Mouse (Mus musculus) forebrain, postnatal 0 days (tissue): ENCODE measurements around the gene Tmem239. TPM values are rescaled to one million over a fixed set of nuclear protein-coding genes. Genes with fewer than 3 reads are reported as not detected.
"Not testable (repeated sequence)": the region's sequence is repeated elsewhere in the genome, so short reads cannot be mapped to it uniquely, and the experiment has no call there.

ENCODE experiments used
- ATAC-seq: fragments of 200-750 bp; cut with Nextera tagmentation; 2 replicates; pipeline ENCODE4 v1.8.0; 2017; ENCODE audit warnings: mild to moderate bottlenecking, moderate library complexity
- DNase-seq: peaks from one replicate; pipeline ENCODE4 v3.0.0-alpha.2; 2015
- H3K27ac ChIP-seq: fragments of 300-500 bp; sonication (generic); 2 replicates; pipeline ENCODE4 v1.5.1; 2014; ENCODE audit warnings: low read depth, mild to moderate bottlenecking, antibody characterized with exemption, low read length, moderate library complexity, mixed read lengths
- H3K27me3 ChIP-seq: fragments of 300-500 bp; sonication (generic); 2 replicates; pipeline ENCODE4 v1.6.1; 2014; ENCODE audit warnings: mild to moderate bottlenecking, low read length, mixed read lengths; ENCODE audit not compliant: insufficient read depth
- H3K36me3 ChIP-seq: fragments of 300-500 bp; sonication (generic); 2 replicates; pipeline ENCODE4 v1.6.1; 2014; ENCODE audit warnings: mild to moderate bottlenecking, moderate library complexity; ENCODE audit not compliant: insufficient read depth
- H3K4me1 ChIP-seq: fragments of 300-500 bp; sonication (generic); 2 replicates; pipeline ENCODE4 v1.6.1; 2014; ENCODE audit warnings: antibody characterized with exemption; ENCODE audit not compliant: insufficient read depth
- H3K4me2 ChIP-seq: fragments of 300-500 bp; sonication (generic); 2 replicates; pipeline ENCODE4 v1.6.1; 2014; ENCODE audit warnings: low read depth, mild to moderate bottlenecking, moderate library complexity
- H3K4me3 ChIP-seq: fragments of 300-500 bp; sonication (generic); 2 replicates; pipeline ENCODE4 v1.5.1; 2014; ENCODE audit warnings: low read depth, low read length, mixed read lengths
- H3K9ac ChIP-seq: fragments of 300-500 bp; sonication (generic); 2 replicates; pipeline ENCODE4 v1.6.1; 2014; ENCODE audit warnings: mild to moderate bottlenecking
- H3K9me3 ChIP-seq: fragments of 300-500 bp; sonication (generic); 2 replicates; pipeline ENCODE4 v1.6.1; 2016; ENCODE audit warnings: low read length
- CTCF ChIP-seq: sonication (generic); IDR thresholded peaks from 2 replicates; pipeline ENCODE4 v1.5.1; 2016; ENCODE audit warnings: antibody characterized with exemption, control low read depth, low read depth
- WGBS: fragments of 180-500 bp; shearing (Covaris S2); extraction: QIAGEN DNeasy Blood & Tissue Kit; methylation state at CpG from one replicate; pipeline ENCODE4 v1.1.7; 2014; 5-methylcytosine and 5-hydroxymethylcytosine counted together
- polyA plus RNA-seq: library from polyadenylated mRNA; unstranded; fragments of >200 nt; fragmentation: Nextera tagmentation; extraction: Ambion mirVana; gene quantifications from 2 replicates; pipeline ENCODE4 v1.2.1, GENCODE M21; 2015
- total RNA-seq: library from RNA; depleted of rRNA; stranded (reverse); fragments of >200 nt; gene quantifications from 2 replicates; pipeline ENCODE4 v1.2.3, GENCODE M21; 2014; rRNA removed

The Tmem239 gene
- not detected in 2 replicates for total RNA-seq
- polyA plus RNA-seq = 0.16 TPM in 1 of 2 replicates, not detected in the other

DNA sequence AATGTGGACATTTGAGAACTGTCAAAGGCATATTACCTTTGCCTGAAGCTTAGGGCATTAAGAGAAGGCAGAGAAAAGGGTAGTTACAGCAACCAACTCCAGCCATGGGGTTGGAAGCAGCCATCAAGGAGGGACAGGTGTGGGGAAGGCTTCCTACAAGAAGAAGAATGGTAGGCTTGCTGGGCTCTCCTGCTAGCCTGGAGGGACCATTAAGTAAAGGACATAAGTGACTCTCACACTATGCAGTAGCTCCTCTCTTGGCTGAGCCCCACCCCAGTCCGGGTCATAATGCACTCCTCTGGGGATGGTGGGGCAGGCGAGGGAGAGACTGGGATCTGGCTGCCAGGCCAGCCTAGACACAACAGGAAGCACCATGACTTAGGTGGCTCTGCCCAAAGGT, at the start of gene Tmem239:
Gene Tmem239 (plus strand): TSS at position 301 of the 400 bp plus-strand sequence.
- WGBS = 88% methylated on average over 2 of the region's 2 CpGs
- H3K9ac ChIP-seq = no peak within 1 kb of the TSS
- TF ChIP-seq CTCF = no peak

DNA sequence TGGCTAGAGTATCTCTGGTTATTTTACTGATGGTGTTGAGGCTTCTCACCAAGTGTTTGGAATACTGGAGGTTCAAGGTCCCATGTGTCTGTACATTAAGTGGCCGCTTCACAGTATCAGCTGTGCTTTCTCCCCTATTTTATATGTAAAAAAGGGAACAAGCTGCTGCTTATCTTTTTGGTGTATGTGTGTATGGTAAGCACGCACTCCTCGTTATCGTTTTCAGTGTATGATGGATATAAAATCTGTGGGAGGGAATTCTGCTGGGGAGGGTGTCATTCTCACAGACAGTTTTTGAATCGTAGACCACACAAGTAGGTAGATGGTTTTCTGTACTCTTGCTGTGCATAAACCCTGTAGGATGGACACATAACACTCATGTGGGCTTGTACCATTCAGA, 48.7 kb upstream of the Tmem239 start:
- WGBS = 86% methylated on average over 5 of the region's 5 CpGs
- H3K9me3 ChIP-seq = no peaks in the 10 kb centered on the region
- no peak overlapping the region for H3K4me2 ChIP-seq
- H3K4me1 ChIP-seq = no peaks in the 10 kb centered on the region
- TF ChIP-seq CTCF = no peak
- peaks cover 17% of the 10 kb centered on the region for H3K27me3 ChIP-seq
- no peak overlapping the region for H3K9ac ChIP-seq
- ATAC-seq = no peak
- DNase-seq = no peak
- H3K27ac ChIP-seq = no peak overlapping the region
- no peaks in the 10 kb centered on the region for H3K36me3 ChIP-seq
- no peak overlapping the region for H3K4me3 ChIP-seq

More for the DNA sequence above, at the start of gene Tmem239:
- no peak within 1 kb of the TSS for H3K27ac ChIP-seq
- no peak within 1 kb of the TSS for H3K4me3 ChIP-seq
- DNase-seq (no peak), ATAC-seq (no peak)
- no peak within 1 kb of the TSS for H3K4me2 ChIP-seq
- H3K9me3 ChIP-seq = no peaks in the 10 kb centered on the region
- no peaks in the 10 kb centered on the region for H3K27me3 ChIP-seq
- H3K36me3 ChIP-seq = no peaks in the 10 kb centered on the region
- H3K4me1 ChIP-seq = no peaks in the 10 kb centered on the region

DNA sequence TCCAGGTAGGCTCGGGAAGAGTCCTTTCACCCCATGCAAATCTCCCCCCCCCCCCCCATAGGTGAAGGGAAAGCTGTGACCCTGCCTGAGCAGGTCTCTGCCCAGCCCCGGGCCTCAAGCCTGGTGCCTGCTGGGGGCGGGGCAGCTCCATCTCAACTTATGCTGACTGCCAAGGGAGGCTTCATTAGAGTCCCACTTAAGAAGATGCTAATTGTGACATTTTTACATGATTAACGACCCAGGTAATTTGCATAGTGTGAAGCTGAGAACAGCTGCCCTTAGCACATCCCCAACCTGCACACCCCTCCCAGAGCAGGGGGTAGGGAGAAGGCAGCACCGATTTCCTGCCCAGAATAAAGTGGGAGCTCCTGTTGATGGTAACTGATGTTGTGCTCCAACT, 47.4 kb upstream of the Tmem239 start:
- no peak for DNase-seq
- H3K36me3 ChIP-seq = no peaks in the 10 kb centered on the region
- TF ChIP-seq CTCF = no peak
- 14% methylated on average over 5 of the region's 5 CpGs for WGBS
- H3K9ac ChIP-seq = no peak overlapping the region
- ATAC-seq = peak; percentile 44; the same call in 1 of the 2 replicates
- H3K4me2 ChIP-seq = no peak overlapping the region
- no peaks in the 10 kb centered on the region for H3K9me3 ChIP-seq
- no peak overlapping the region for H3K27ac ChIP-seq
- H3K27me3 ChIP-seq = peaks cover 22% of the 10 kb centered on the region
- H3K4me1 ChIP-seq = no peaks in the 10 kb centered on the region
- H3K4me3 ChIP-seq = no peak overlapping the region

DNA sequence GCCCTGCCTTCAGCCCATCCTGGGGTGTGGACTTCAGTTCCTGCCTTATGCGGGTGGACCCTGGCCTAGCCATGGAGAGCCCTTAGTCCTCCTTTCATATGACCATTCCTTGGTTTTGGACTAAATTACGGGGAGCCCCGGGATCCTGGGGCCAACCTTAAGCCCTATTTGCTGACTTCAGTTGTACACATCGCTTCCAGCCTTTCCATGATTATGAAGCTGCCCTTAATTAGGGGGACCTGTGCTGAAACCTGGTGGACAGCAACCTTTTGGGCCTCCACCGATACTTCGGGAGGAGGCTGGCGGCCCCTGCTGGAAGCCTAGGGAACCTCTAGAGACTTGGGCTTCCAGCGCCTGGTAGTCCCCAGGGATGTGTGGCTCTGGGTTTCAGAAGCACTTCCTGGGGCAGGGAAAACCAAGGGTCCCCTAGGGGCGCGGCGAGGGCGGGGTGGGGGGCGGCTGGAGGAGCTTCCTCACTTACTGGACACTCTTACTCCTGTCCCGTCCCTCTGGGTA, 43.7 kb upstream of the Tmem239 start:
- 5% methylated on average over 14 of the region's 14 CpGs for WGBS
- peak; percentile 73 for DNase-seq
- no peaks in the 10 kb centered on the region for H3K36me3 ChIP-seq
- ATAC-seq = peak; percentile 78
- TF ChIP-seq CTCF = peak; percentile 76
- H3K4me3 ChIP-seq = no peak overlapping the region
- no peaks in the 10 kb centered on the region for H3K9me3 ChIP-seq
- no peak overlapping the region for H3K9ac ChIP-seq
- H3K4me2 ChIP-seq = no peak overlapping the region
- H3K4me1 ChIP-seq = no peaks in the 10 kb centered on the region
- H3K27me3 ChIP-seq = peaks cover 22% of the 10 kb centered on the region
- H3K27ac ChIP-seq = no peak overlapping the region

DNA sequence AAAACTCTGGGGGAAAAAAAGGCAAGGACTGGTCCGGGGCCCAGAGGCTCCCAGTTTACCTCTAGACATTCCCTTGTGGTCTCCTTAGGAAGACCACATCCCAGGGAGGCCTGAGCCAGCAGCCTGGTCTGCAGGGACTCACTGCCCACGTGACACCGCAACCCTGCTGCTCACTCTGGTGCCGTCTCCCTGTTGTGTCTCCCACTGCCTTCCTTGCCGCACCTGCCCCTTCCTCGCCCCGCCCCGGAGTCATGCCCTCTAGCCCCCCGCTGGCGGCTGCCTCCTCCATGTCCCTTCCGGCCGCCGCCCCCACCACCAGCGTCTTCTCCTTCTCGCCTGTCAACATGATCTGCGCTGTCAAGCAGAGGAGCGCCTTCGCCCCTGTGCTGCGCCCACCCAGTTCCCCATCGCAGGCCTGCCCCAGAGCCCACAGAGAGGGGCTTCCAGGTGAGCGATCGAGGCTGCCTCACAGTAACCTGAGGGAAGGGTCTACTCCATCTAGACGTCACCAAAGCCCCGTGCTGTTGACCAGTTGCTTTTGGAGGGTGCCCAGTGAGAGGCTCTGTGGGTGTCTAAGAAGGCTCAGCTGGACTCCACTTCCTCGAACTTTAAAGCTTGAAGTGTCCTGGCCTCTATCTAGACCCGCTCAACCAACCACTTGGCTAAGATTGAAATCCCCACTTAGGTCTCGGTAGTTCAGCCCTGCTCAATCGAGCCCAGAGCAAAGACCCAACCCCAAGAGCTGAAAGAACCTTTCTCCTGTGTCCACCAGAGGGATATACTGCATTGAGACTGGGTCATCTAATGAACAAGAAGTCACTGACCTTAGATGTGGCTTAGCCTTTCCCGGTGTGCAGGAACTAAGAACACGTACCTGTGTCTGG, 40.8 kb upstream of the Tmem239 start:
- no peak for TF ChIP-seq CTCF
- H3K27ac ChIP-seq = no peak overlapping the region
- peaks cover 22% of the 10 kb centered on the region for H3K27me3 ChIP-seq
- H3K4me1 ChIP-seq = no peaks in the 10 kb centered on the region
- 0 out of 2 replicates have a peak overlapping the region, but pooled peaks have one; percentile 2 for H3K9ac ChIP-seq
- H3K4me2 ChIP-seq = peak overlapping the region; percentile 35
- peak overlapping the region; percentile 17 for H3K4me3 ChIP-seq
- ATAC-seq = no peak; the same call in 1 of the 2 replicates
- H3K9me3 ChIP-seq = no peaks in the 10 kb centered on the region
- DNase-seq = no peak
- WGBS = 12% methylated on average over 30 of the region's 30 CpGs
- H3K36me3 ChIP-seq = no peaks in the 10 kb centered on the region

DNA sequence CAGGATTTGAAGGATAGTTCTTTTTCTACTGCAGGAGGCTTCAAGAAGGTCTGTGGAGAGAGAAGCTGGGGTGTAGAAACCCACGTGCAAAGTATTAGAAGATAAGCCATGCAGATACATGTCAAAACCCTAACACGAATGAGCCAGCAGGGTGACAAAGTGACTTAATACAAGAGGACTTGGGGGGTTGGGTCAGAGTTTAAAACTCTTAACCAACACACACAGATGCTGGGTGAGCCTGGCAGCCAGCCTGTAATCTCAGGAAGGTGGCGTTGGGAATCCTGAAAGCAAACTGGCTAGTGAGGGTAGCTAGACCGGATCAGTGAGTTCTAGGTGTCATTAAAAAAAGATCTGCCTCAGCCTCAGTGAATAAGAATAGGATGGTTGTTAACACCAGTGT, 38.9 kb upstream of the Tmem239 start:
- no peak for TF ChIP-seq CTCF
- no peak overlapping the region for H3K9ac ChIP-seq
- no peaks in the 10 kb centered on the region for H3K36me3 ChIP-seq
- no peak overlapping the region for H3K27ac ChIP-seq
- ATAC-seq (no peak), DNase-seq (no peak)
- 64% methylated on average over 4 of the region's 4 CpGs for WGBS
- no peaks in the 10 kb centered on the region for H3K4me1 ChIP-seq
- no peaks in the 10 kb centered on the region for H3K9me3 ChIP-seq
- H3K4me2 ChIP-seq = no peak overlapping the region
- peaks cover 7% of the 10 kb centered on the region for H3K27me3 ChIP-seq
- no peak overlapping the region for H3K4me3 ChIP-seq

DNA sequence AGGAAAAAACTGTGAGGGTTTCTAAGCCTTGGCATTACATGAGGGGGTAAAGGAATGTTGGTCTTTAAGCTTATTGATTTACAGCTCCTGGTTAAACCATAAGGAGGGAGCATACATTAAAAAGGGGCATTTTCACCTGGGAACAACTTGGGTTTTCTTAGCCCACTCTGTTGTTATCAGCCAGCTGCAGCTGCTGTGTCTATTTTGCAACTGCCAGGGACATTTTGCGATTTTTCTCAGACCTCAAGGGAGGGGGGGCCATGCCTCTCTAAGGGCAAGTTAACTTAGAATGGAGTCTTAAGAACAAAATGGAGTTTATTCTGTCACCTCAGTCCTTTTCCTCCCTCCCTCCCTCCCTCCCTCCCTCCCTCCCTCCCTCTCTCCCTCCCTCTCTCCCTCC, 33.3 kb upstream of the Tmem239 start:
- not testable (repeated sequence) for H3K4me1 ChIP-seq, H3K4me3 ChIP-seq, H3K27me3 ChIP-seq, H3K9me3 ChIP-seq, DNase-seq, H3K27ac ChIP-seq, ATAC-seq, H3K4me2 ChIP-seq, H3K9ac ChIP-seq, H3K36me3 ChIP-seq
- WGBS = 45% methylated on average over 1 of the region's 1 CpGs
